Mouse (Mus musculus) olfactory bulb, adult 2 months (tissue): Measurements from ENCODE around the gene Gm5294. TPM values are rescaled to one million over a fixed set of nuclear protein-coding genes. Genes with fewer than 3 reads are reported as not detected.

Source experiments
- H3K27ac ChIP-seq: fragments of 200-500 bp; 2 replicates; pipeline ENCODE4 v1.5.1; 2012; ENCODE audit warnings: low read depth, low read length; ENCODE audit not compliant: insufficient read depth
- H3K4me1 ChIP-seq: fragments of 200-500 bp; 2 replicates; pipeline ENCODE4 v1.6.1; 2012; ENCODE audit warnings: low read length; ENCODE audit not compliant: control insufficient read depth, insufficient read depth
- H3K4me3 ChIP-seq: fragments of 200-500 bp; 2 replicates; pipeline ENCODE4 v1.5.1; 2012; ENCODE audit warnings: mild to moderate bottlenecking, low read depth, low read length, moderate library complexity; ENCODE audit not compliant: insufficient read depth
- CTCF ChIP-seq: fragments of 200-500 bp; IDR thresholded peaks from 2 replicates; pipeline ENCODE4 v1.5.1; 2012; ENCODE audit warnings: low read depth, mild to moderate bottlenecking, low read length, moderate library complexity; ENCODE audit not compliant: insufficient read depth
- POLR2A ChIP-seq: fragments of 200-500 bp; IDR thresholded peaks from 2 replicates; pipeline ENCODE4 v1.6.1; 2012; ENCODE audit warnings: mild to moderate bottlenecking, low read depth, low read length, moderate library complexity; ENCODE audit not compliant: insufficient read depth
- WGBS: fragments of 180-500 bp; shearing (Covaris S2); methylation state at CpG from one replicate; pipeline ENCODE4 v1.1.7; 2018; 5-methylcytosine and 5-hydroxymethylcytosine counted together
- polyA plus RNA-seq: library from polyadenylated mRNA; stranded (reverse); fragments of >200 nt; gene quantifications from 2 replicates; pipeline ENCODE4 v1.2.4, GENCODE M21; 2012; ENCODE audit warnings: low replicate concordance; ENCODE audit not compliant: missing spikeins, insufficient read depth, insufficient read length

Gene Gm5294
- polyA plus RNA-seq, 1 experiment: not detected

DNA sequence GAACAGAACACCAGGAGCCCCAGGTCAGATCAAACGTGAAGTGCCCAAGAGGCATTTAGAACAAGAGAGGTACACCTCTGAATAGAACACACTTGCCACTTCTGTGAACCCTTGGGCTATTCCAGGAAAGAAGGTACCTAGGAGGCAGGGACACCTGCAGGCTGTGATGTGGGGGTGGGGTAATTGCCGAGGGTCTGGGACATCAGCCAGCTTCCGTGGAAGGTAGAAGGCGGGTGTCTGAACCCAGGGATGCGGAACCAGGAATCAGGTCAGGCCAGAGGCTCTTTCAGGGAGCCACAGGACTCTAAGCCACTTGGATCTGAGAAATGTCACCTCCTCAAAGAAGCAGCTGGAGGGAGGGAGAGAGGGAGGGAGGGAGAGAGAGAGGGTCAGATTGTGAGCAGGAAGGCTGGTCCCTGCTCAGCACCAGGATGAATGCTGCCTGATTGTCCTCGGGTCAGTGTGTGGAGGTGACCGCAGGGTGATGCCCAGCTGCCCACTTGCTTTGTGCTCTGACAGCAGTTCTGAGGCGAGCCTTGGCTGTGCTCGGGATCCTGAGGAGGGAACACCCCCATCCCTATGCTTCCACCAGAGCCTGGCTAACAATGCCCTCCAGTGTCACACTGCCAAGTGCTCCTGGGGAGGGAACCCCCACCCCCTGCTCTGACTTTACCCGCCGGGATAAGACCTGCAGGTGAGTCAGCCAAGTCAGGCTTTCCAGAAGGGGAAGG, 31.2 kb upstream of the Gm5294 start:
- 21% methylated on average over 11 of the region's 11 CpGs for WGBS
- peak overlapping the region; percentile 56 for H3K27ac ChIP-seq
- no peak overlapping the region for H3K4me3 ChIP-seq
- TF ChIP-seq POLR2A (no peak), CTCF (no peak)
- H3K4me1 ChIP-seq: peaks cover 65% of the 10 kb centered on the region

DNA sequence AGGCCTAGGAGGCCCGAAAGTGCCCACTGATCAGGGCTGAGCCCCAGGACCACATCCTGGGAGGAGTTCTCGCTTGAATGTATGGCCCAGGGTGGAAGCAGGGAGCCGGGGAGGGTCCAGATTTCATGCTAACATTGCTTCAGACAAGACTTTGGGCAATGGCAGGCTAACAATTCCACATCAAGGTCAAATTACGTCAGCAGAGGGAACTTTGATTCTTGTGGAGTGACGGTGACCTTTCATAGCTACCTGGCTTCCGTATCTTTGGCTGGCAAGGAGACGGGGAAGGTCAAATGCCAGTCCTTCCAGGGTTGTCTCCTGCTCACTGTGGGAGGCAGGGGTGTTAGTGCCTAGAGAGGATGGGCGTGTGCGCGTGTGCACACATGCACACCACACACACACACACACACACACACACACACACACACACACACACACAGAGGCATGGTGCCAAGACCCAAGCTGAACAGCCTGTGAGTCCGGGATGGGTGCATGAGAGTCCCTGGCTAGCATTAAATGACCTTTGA, 28.9 kb upstream of the Gm5294 start:
- WGBS: 89% methylated on average over 11 of the region's 11 CpGs
- Histone ChIP-seq H3K4me1 (peaks cover 61% of the 10 kb centered on the region), H3K4me3 (no peak overlapping the region), H3K27ac (peak overlapping the region; percentile 23; the same call in 1 of the 2 replicates)
- TF ChIP-seq POLR2A (no peak), CTCF (no peak)

DNA sequence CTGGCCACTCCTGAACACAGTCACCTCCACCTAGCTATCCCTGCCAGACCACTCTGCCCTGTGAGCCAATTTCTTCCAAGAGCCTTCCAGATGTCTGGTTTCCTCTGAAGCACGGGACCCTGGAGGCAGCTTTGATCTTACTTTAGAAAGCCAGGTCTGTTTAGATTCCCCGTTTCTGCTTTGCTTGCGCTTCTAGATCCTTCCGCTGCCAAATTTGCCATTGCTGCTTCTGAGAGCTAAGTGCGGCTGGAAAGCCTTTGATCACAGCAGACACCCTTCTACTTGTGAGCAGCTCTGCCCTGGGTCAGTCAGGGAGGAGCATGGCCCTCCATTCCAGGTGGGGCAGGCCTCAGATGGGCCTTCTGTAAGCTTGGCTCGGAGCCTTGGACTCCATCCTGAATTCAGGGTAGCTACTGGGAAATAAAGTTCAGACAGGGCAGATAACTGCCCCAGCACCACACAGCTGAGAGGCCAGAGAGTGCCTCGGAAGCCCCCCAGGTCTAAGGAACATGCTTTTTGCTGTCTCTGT, 18.2 kb upstream of the Gm5294 start:
- TF ChIP-seq CTCF: no peak
- no peak for TF ChIP-seq POLR2A
- 70% methylated on average over 7 of the region's 7 CpGs for WGBS
- Histone ChIP-seq H3K27ac (no peak overlapping the region; the same call in 1 of the 2 replicates), H3K4me1 (peaks cover 47% of the 10 kb centered on the region), H3K4me3 (no peak overlapping the region)

DNA sequence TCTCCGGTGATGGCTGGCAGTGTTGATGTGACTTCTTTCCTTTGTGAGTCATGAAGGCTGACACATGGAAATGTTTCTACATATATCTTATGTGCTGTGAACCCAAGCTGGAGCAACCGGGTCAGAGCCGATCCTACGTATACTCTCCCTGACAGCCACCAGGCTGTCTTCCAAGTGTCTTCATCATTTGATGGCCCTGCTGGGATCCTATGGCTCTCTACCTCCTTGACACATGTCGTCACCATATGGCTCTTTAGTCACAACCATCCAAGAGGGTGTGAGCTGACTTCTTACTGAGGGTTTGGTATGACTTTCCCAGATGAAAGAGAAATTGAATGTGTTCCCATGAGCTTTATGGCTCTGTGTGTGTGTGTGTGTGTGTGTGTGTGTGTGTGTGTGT, 15.6 kb upstream of the Gm5294 start:
- H3K27ac ChIP-seq: no peak overlapping the region
- TF ChIP-seq CTCF: no peak
- TF ChIP-seq POLR2A: no peak
- 85% methylated on average over 5 of the region's 5 CpGs for WGBS
- no peak overlapping the region for H3K4me3 ChIP-seq
- peaks cover 33% of the 10 kb centered on the region for H3K4me1 ChIP-seq

DNA sequence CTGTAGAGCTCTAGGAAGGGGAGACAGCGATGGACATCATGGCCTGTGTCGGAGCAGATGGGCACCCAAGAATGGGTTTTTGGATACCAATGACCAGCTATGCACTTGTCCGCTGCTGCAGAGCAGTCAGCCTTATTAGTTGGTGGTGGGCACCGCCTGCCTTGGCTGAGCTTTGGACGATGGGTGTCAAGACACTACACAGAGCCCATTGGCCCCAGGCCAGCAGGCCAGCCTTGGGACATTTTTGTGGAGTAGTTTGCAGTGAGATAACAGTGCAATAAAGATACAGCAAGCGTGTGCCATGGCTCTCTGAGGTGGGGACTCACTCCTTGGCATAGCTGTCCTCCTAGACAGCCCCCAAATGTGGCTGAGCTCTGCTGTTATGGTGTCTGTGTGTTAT, 10.1 kb upstream of the Gm5294 start:
- Histone ChIP-seq H3K4me3 (no peak overlapping the region), H3K27ac (no peak overlapping the region)

DNA sequence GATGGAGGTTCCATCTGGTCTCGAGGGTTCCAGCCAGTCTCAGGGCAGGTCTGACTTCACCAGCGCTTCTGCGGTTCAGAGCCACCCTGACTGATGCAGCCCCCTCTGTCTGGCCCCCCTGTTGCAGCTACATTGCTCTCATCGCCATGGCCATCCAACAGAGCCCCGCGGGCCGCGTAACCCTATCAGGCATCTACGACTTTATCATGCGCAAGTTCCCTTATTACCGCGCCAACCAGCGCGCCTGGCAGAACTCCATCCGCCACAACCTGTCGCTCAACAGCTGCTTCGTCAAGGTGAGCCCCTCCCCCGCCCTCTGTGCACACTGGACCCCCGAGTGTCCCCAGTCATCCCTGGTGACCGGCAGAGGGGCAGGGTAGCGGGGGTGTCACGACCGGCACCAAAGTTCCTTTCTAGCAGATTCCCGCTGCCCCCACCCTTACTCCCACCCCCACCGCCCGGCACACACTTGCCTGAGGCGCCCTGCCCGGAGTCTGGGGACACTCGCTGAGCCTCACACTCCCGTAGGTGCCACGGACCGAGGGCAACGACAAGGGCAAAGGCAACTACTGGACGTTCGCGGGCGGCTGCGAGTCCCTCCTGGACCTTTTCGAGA, 945 bp downstream of the Gm5294 start:
- no peak overlapping the region for H3K27ac ChIP-seq
- no peak overlapping the region for H3K4me3 ChIP-seq
- peaks cover 9% of the 10 kb centered on the region for H3K4me1 ChIP-seq
- 10% methylated on average over 39 of the region's 39 CpGs for WGBS
- TF ChIP-seq CTCF (no peak), POLR2A (no peak)

More for the DNA sequence above, 10.1 kb upstream of the Gm5294 start:
- peaks cover 8% of the 10 kb centered on the region for H3K4me1 ChIP-seq
- TF ChIP-seq POLR2A: no peak
- no peak for TF ChIP-seq CTCF
- 85% methylated on average over 6 of the region's 6 CpGs for WGBS

DNA sequence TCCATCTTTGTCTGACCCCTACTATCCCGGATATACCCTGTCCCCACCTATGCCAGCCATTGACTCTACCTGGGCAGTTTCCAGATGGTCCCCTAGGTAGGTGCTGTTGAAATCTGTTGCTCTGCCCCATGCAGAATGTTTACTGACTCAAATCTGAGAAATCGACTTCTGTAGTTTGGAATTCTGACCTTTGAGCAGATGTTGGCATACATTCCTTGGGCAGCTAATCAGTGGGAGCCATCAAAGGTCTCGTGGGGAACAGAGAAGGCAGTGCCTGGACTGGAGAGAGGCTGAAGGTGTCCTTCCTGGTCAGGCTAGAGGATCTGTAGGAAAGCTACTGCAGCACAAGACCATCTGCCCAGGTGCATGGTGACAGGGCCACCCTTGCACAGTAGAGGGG, 5.2 kb downstream of the Gm5294 start:
- TF ChIP-seq POLR2A: no peak
- no peak for TF ChIP-seq CTCF
- WGBS: 79% methylated on average over 3 of the region's 3 CpGs

DNA sequence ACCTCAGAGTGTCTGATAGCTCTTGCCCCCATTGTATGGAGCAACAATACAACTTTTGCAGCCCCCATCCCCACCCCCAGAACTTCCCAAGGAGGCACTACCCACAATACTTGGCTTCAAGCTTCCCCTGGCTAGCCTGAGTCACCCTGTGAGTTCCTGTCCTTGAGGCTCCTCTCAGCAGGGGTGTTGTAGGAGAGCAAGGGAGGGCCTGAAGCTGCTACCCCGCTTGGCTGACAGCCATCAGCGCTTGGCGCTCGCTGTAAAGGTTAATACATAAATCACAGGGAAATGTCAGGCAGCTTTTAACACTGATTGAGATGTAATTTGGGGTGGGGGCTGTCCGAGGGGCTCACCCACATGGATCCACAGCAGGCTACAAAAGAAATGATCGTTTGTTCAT, 13.5 kb downstream of the Gm5294 start:
- no peak overlapping the region for H3K27ac ChIP-seq
- H3K4me1 ChIP-seq: peaks cover 7% of the 10 kb centered on the region
- TF ChIP-seq CTCF (no peak), POLR2A (no peak)
- WGBS: 20% methylated on average over 6 of the region's 6 CpGs
- no peak overlapping the region for H3K4me3 ChIP-seq

More for the DNA sequence above, 5.2 kb downstream of the Gm5294 start:
- H3K27ac ChIP-seq: no peak overlapping the region
- H3K4me3 ChIP-seq: no peak overlapping the region
- peaks cover 9% of the 10 kb centered on the region for H3K4me1 ChIP-seq

DNA sequence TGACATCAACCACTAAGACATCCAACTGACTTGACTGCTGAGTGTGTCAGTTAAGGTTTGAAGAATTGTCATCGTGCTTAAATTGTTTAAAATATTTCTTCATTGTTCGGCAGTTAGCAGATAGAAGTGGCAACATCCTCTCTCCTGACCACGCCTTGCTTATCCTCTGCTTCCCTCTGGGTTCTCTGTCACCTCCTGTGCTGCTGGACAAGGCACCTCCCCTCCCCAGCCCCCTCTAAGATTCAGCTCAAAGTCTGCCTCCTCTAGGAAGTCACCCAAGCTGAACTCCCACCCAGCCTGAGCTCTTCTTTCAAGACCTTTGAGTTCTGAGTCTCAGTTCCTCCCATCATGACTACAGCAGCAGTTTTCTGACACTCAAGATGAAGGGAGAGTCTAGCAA, 15.0 kb downstream of the Gm5294 start:
- Histone ChIP-seq H3K4me3 (no peak overlapping the region), H3K27ac (no peak overlapping the region), H3K4me1 (peaks cover 7% of the 10 kb centered on the region)
- TF ChIP-seq CTCF: no peak
- TF ChIP-seq POLR2A: no peak
- 96% methylated on average over 3 of the region's 3 CpGs for WGBS
